Mouse (Mus musculus) G1E (cell line): Measurements from ENCODE around the gene Hnrnpul2. TPM values are rescaled to one million over a fixed set of nuclear protein-coding genes. Genes with fewer than 3 reads are reported as not detected.
A peak's percentile ranks its signal among the peaks of the same experiment; 100 is the strongest.
"Not testable (repeated sequence)": the region's sequence is repeated elsewhere in the genome, so short reads cannot be mapped to it uniquely, and the experiment has no call there.

ENCODE experiments used
- ATAC-seq: 2 replicates; pipeline ENCODE4 v1.8.0; 2016; ENCODE audit warnings: mild to moderate bottlenecking; ENCODE audit not compliant: insufficient number of reproducible peaks, poor library complexity, low FRiP score, severe bottlenecking; ENCODE audit errors: extremely low read depth
- DNase-seq: peaks from one replicate; pipeline ENCODE4 v3.0.0; 2012; ENCODE audit warnings: low spot score
- H3K27me3 ChIP-seq: 2 replicates; pipeline ENCODE4 v1.6.1; 2012; ENCODE audit warnings: mild to moderate bottlenecking, low read length, inconsistent platforms; ENCODE audit not compliant: insufficient read depth
- H3K36me3 ChIP-seq: replicated peaks from 2 replicates; pipeline ENCODE3; 2012; ENCODE audit warnings: mild to moderate bottlenecking, inconsistent platforms
- H3K4me1 ChIP-seq: 2 replicates; pipeline ENCODE4 v1.6.1; 2012; ENCODE audit warnings: low read depth, low read length, inconsistent platforms, mixed read lengths; ENCODE audit not compliant: insufficient read depth
- H3K4me3 ChIP-seq: 2 replicates; pipeline ENCODE4 v1.5.1; 2012; ENCODE audit warnings: low read depth, mild to moderate bottlenecking, inconsistent platforms, low read length, moderate library complexity, mixed read lengths
- H3K9me3 ChIP-seq: replicated peaks from 2 replicates; pipeline ENCODE4 v1.6.1; 2012; ENCODE audit warnings: inconsistent platforms
- CTCF ChIP-seq: IDR thresholded peaks from 2 replicates; pipeline ENCODE4 v1.5.1; 2012; ENCODE audit warnings: low read depth, low read length, inconsistent platforms, mixed read lengths
- GATA1 ChIP-seq: IDR thresholded peaks from 2 replicates; pipeline ENCODE4 v1.6.1; 2012; ENCODE audit warnings: borderline replicate concordance, low read length, inconsistent platforms, mixed read lengths
- GATA2 ChIP-seq: IDR thresholded peaks from 2 replicates; pipeline ENCODE4 v1.6.1; 2012; ENCODE audit warnings: low read depth, low read length, inconsistent platforms, borderline replicate concordance
- POLR2AphosphoS5 ChIP-seq: IDR thresholded peaks from 2 replicates; pipeline ENCODE4 v1.6.1; 2012; ENCODE audit warnings: low read depth, low read length, inconsistent platforms; ENCODE audit not compliant: insufficient replicate concordance
- TAL1 ChIP-seq: conservative IDR thresholded peaks from 2 replicates; pipeline ENCODE4 v1.6.1; 2012; ENCODE audit warnings: low read depth, low read length, inconsistent platforms, mixed read lengths
- polyA plus RNA-seq: library from polyadenylated mRNA; stranded (reverse); fragments of >175 nt; gene quantifications from 2 replicates; pipeline ENCODE4 v1.2.3, GENCODE M21; 2012
- total RNA-seq, 2 experiments: library from RNA; stranded (forward) in 1 of 2; stranded (reverse) in 1 of 2; fragments of 200-1000 nt in 1 of 2; fragments of >200 nt in 1 of 2; fragmentation: Nextera tagmentation in 1 of 2; gene quantifications; 2 replicates each; pipeline ENCODE4 v1.2.3; 2014 to 2017

The Hnrnpul2 gene
- total and polyA plus RNA-seq, 3 experiments = 45.9 to 114 (median 82.1) TPM

- no peak for DNase-seq
- Histone ChIP-seq H3K36me3 (no peaks in the 10 kb centered on the region), H3K9me3 (no peaks in the 10 kb centered on the region), H3K4me1 (no peaks in the 10 kb centered on the region), H3K4me3 (no peak overlapping the region), H3K27me3 (peaks cover 3% of the 10 kb centered on the region)
- no peak for ATAC-seq
- TF ChIP-seq TAL1 (no peak), GATA2 (no peak), GATA1 (no peak), POLR2AphosphoS5 (no peak), CTCF (no peak; the same call in 1 of the 2 replicates)
Measured at GRCm38 (mm10) chr19:8859018-8859417, 39.2 kb downstream of the Hnrnpul2 start.

- ATAC-seq (no peak), DNase-seq (no peak)
- H3K4me3 ChIP-seq = no peak overlapping the region
- peaks cover 4% of the 10 kb centered on the region; the same call in 1 of the 2 replicates for H3K4me1 ChIP-seq
- no peaks in the 10 kb centered on the region for H3K27me3 ChIP-seq
- H3K36me3 ChIP-seq = no peaks in the 10 kb centered on the region
- H3K9me3 ChIP-seq = no peaks in the 10 kb centered on the region
- TF ChIP-seq POLR2AphosphoS5 (no peak), GATA1 (no peak), CTCF (no peak), GATA2 (no peak), TAL1 (no peak)
Measured at GRCm38 (mm10) chr19:8864265-8864664, 44.5 kb downstream of the Hnrnpul2 start.

- Histone ChIP-seq H3K4me1 (peaks cover 41% of the 10 kb centered on the region), H3K36me3 (peaks cover 31% of the 10 kb centered on the region)
- not testable (repeated sequence) for H3K4me3 ChIP-seq, H3K27me3 ChIP-seq, H3K9me3 ChIP-seq, DNase-seq, ATAC-seq
Measured at GRCm38 (mm10) chr19:8870381-8870780, 50.6 kb downstream of the Hnrnpul2 start.

- Histone ChIP-seq H3K4me1 (peaks cover 41% of the 10 kb centered on the region), H3K9me3 (no peaks in the 10 kb centered on the region), H3K4me3 (peak overlapping the region; percentile 99), H3K27me3 (no peaks in the 10 kb centered on the region), H3K36me3 (peaks cover 35% of the 10 kb centered on the region)
- DNase-seq (no peak), ATAC-seq (no peak)
- no peak for TF ChIP-seq GATA2
- TF ChIP-seq GATA1 = no peak
- TF ChIP-seq POLR2AphosphoS5 = no peak
- no peak for TF ChIP-seq TAL1
- no peak for TF ChIP-seq CTCF
Measured at GRCm38 (mm10) chr19:8870838-8871237, 51.0 kb downstream of the Hnrnpul2 start.

- peak; percentile 94 for ATAC-seq
- Histone ChIP-seq H3K27me3 (no peaks in the 10 kb centered on the region), H3K9me3 (no peaks in the 10 kb centered on the region), H3K4me3 (peak within 1 kb of the TSS; percentile 99), H3K36me3 (peaks cover 41% of the 10 kb centered on the region), H3K4me1 (peaks cover 41% of the 10 kb centered on the region)
- no peak for TF ChIP-seq POLR2AphosphoS5
- no peak for TF ChIP-seq TAL1
- TF ChIP-seq GATA1 = no peak
- no peak for TF ChIP-seq GATA2
- no peak for TF ChIP-seq CTCF
- DNase-seq = peak; percentile 91
Measured at GRCm38 (mm10) chr19:8871267-8872186, 51.7 kb downstream of the Hnrnpul2 start, which contains the start of gene Ubxn1. Gene Ubxn1, plus strand, starts transcription at chr19:8871496.

- ATAC-seq = no peak
- Histone ChIP-seq H3K4me1 (peaks cover 42% of the 10 kb centered on the region), H3K27me3 (no peaks in the 10 kb centered on the region), H3K9me3 (no peaks in the 10 kb centered on the region), H3K4me3 (peak overlapping the region; percentile 99), H3K36me3 (peaks cover 50% of the 10 kb centered on the region)
- no peak for TF ChIP-seq TAL1
- no peak for TF ChIP-seq POLR2AphosphoS5
- no peak for DNase-seq
Measured at GRCm38 (mm10) chr19:8872266-8872840, 52.5 kb downstream of the Hnrnpul2 start.
